Mouse (Mus musculus) induced T-regulatory cell, adult 2 months (primary cell): ENCODE results near the gene Cyp2j8.
"Not testable (repeated sequence)": the region's sequence is repeated elsewhere in the genome, so short reads cannot be mapped to it uniquely, and the experiment has no call there.

Source experiments
- DNase-seq: peaks from one replicate; pipeline ENCODE4 v3.0.0-alpha.2; 2012; ENCODE audit warnings: low read depth

The Cyp2j8 gene

DNA sequence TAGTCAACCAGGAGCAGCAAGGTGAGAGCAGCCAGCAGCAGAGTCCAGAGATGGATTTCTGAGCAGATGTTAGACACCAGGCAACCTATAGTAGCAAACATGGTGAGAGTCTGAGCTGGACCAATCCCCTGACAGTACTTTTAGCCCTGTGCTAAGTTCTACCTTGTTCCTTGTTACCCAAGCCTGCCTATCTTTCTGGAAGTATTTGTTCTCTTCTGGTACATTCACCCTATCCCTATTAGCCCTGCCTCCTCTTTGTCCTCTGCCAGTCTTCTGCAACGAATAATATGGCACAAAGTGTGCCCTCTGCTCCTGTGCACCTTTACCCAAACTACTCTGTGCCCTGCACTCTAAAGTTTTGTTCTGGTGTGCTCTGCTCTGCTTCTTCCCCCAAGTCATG is at the start of gene Cyp2j8:
Gene Cyp2j8 (minus strand): TSS at position 101 of the 400 bp plus-strand sequence.
- no peak for DNase-seq

DNA sequence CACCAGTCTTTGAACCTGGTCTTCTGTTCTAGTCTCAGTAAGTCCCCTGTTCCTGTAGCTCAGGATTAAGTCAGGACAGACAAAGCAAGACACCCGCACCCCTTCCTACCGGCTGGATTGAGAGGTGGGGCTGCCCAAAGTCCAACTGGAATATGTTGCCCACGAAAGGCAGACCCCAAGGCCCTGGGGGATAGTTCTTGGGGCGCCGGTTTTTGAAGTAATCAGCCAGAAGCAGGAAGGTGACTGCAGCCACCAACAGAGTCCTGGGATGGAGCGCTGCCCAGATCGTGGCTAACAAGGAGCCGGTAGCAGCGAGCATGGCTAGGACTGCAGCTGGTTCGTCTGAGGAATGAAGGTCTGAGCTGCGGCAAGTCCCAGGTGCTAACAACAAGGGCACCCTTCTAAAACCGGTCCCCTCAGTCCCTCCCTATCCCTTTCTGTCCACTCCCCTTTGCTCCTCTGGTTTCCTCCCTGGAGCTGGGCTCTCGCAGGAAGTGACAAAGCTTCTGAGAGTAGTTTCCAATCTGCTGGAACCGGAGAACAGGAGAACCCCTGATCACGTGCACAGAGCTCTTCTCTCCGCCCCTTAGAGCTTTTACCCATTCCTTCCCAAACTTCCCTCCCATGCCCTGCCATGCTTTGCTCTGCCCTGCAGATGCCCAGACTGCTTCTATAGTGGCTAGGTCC is 46.1 kb upstream of the Cyp2j8 start, which contains the start of gene Cyp2j6:
Gene Cyp2j6 (minus strand): TSS at position 529 of the 687 bp plus-strand sequence.
- no peak for DNase-seq

DNA sequence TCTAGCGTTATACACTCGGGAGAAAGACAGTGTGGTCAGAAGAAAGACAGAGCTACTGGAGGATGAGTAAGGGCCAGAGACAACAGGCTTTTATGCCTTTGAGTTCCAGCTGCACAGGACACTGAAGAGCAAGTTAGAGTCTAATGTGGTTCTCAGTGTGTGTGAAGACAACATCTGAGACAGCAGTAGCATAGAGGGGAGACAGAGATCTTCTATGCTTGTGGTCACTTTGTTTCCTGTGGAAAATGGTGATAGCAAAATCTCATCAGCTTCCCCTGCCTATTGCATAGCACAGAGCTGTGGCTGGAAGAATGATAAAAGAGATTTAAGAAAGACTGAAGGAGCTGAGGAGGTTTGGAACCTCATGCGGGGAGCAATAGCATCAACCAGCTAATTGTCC is 44.4 kb upstream of the Cyp2j8 start:
- no peak for DNase-seq

DNA sequence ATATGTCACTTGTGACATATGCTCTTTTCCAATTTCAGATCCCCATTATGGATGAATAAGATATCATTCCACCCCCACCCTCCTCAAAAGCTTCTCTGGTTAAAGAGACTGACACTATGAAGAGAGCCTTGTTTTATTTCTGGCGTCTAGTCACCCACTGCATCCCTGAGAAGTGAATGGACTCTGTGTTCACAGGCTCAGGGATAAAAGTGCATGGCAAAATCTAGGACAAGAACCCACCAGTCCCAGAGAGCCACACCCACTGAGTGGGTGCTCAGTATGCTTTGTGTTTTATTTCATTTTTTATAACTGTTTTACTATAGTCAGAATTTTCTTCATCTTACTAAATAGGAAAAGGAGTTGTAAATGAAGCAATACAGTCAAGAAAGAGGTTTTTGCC is 38.8 kb upstream of the Cyp2j8 start:
- DNase-seq = no peak

DNA sequence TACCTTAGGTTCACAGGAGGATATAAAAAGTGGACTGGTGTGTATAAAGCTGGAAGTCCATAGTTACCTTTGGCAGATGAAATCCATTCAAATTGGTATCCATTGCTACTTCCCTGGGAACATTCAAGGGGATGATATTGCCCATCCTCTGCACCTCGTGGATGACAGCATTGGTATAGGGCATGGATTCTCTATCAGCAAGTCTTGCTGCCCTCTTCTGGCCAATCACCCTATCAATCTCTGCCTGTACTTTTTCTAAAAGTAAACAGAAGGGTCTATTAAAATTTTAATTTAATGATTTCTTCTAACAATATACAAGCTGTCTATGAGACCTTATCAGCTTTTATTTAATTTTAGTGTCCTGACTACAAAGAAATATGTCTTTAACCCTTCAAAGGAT is 18.6 kb upstream of the Cyp2j8 start:
- no peak for DNase-seq

DNA sequence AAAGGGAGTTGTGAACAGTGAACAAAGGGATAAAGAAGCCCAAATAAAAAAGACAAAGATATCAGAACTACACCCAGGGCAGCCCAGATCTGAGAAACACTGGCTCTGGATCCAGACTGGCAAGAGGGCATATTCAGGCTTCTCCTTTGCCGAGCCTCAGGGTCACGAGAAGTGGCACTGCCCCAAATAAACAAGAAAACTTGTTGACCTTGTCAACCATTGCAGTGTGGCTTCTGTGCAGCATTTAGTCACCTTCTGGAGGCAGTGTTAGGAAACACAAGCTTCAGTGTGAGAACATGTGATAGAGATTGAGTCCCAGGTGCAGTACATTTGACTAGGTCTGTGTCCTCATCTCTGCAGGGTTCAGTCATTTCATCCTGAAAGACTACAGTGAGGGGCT is 15.1 kb upstream of the Cyp2j8 start:
- DNase-seq = no peak

DNA sequence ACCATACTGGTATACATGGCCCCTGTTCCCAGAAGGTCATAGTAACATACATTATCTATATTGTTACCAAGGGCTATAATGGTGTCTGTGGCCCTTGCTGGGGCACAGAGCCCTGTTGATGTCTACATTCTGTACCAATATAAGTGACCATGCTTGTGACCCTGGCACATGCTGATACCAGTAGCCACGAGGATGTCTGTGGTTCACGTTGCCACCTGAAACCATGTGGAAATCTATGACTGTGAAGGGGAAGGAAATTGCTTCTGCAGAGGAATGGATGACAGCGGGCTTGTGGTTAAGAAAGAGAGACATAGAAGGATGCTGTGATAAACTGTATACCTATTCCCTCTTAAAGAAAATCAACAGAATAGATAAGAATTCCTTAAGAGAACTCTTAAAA is 2.9 kb upstream of the Cyp2j8 start:
- DNase-seq = no peak

DNA sequence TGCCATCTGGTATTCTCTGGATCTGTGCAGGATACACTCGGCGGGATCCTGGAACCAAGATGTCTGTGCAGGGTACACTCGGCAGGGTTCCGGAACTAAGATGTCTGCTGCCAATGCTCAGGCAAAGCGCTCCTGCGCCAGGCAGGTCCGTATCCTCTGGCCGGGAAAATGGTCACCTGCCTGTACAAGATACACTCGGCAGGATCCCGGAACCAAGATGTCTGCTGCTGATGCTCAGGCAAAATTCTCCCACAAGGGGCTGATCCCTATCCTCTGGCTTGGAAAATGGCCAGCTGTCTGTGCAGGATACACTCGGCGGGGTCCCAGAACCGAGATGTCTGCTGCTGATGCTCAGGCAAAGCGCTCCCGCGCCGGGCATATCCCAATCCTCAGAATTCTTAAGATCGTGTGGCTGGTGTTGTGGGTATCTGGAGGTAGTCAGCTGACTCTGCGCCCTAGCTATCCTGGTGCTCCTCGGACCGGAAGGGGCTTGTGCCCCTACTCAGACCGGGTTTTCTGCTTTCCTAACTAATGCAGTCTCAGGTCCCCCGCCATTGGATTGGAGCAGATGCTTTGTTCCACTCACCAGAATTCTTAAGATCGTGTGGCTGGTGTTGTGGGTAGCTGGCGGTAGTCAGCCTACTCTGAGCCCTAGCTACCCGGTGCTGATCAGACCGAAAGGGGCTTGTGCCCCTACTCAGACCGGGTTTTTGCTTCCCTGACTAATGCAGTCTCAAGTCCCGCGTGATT is 43.7 kb downstream of the Cyp2j8 start:
- DNase-seq = not testable (repeated sequence)
